Mouse (Mus musculus) liver, embryonic 13.5 days (tissue): ENCODE results near the gene Actl11. TPM values are rescaled to one million over a fixed set of nuclear protein-coding genes. Genes with fewer than 3 reads are reported as not detected.

Source experiments
- polyA plus RNA-seq: library from polyadenylated mRNA; unstranded; fragments of >200 nt; fragmentation: Nextera tagmentation; extraction: Ambion mirVana; gene quantifications from 2 replicates; pipeline ENCODE4 v1.2.1, GENCODE M21; 2015

Actl11 gene
- polyA plus RNA-seq, 1 experiment from 2014 or later, result not detected

Other genes starting within 250 kb of the Actl11 start
- gene Gnat1, start 248.8 kb upstream of the Actl11 start, polyA plus RNA-seq, result 1.1 and 1.5 TPM in 2 replicates
- gene Sema3f, start 218.0 kb upstream of the Actl11 start, polyA plus RNA-seq, result 0.93 and 1.0 TPM in 2 replicates
- 64.7 and 75.5 TPM in 2 replicates for gene Rbm5, start 157.5 kb upstream of the Actl11 start, polyA plus RNA-seq
- 30.4 and 36.2 TPM in 2 replicates for gene Rbm6, start 55.2 kb upstream of the Actl11 start, polyA plus RNA-seq
- gene Mon1a, start 40.3 kb upstream of the Actl11 start, polyA plus RNA-seq, result 5.6 and 5.8 TPM in 2 replicates
- gene Mst1r, start 21.6 kb upstream of the Actl11 start, polyA plus RNA-seq, result 0.68 and 0.71 TPM in 2 replicates
- 0.13 and 0.28 TPM in 2 replicates for gene Camkv, start 7.2 kb downstream of the Actl11 start, polyA plus RNA-seq
- gene Traip, start 21.7 kb downstream of the Actl11 start, polyA plus RNA-seq, result 17.3 and 18.9 TPM in 2 replicates
- gene Uba7, start 47.0 kb downstream of the Actl11 start, polyA plus RNA-seq, result 56.5 and 56.9 TPM in 2 replicates
- 0.53 and 0.56 TPM in 2 replicates for gene Gm20661, start 54.6 kb downstream of the Actl11 start, polyA plus RNA-seq
- 55.7 and 60.5 TPM in 2 replicates for gene Inka1, start 57.4 kb downstream of the Actl11 start, polyA plus RNA-seq
- 1.1 and 1.2 TPM in 2 replicates for gene Cdhr4, start 64.0 kb downstream of the Actl11 start, polyA plus RNA-seq
- gene Gm20662, start 67.9 kb downstream of the Actl11 start, polyA plus RNA-seq, result 0.44 and 0.48 TPM in 2 replicates
- gene Ip6k1, start 74.0 kb downstream of the Actl11 start, polyA plus RNA-seq, result 29.3 and 30.9 TPM in 2 replicates
- 21.0 TPM in 2 replicates for gene Gmppb, start 120.8 kb downstream of the Actl11 start, polyA plus RNA-seq
- 1.2 and 1.4 TPM in 2 replicates for gene Amigo3, start 124.7 kb downstream of the Actl11 start, polyA plus RNA-seq
- 15.5 and 18.6 TPM in 2 replicates for gene Mst1, start 152.0 kb downstream of the Actl11 start, polyA plus RNA-seq
- 80.8 and 88.0 TPM in 2 replicates for gene Rnf123, start 154.9 kb downstream of the Actl11 start, polyA plus RNA-seq
- 176 and 195 TPM in 2 replicates for gene Apeh, start 166.1 kb downstream of the Actl11 start, polyA plus RNA-seq